Mouse (Mus musculus): ENCODE data around the gene Ankrd65. TPM values are rescaled to one million over a fixed set of nuclear protein-coding genes. Genes with fewer than 3 reads are reported as not detected.
"Not testable (repeated sequence)": the region's sequence is repeated elsewhere in the genome, so short reads cannot be mapped to it uniquely, and the experiment has no call there.

Gene Ankrd65
- polyA plus RNA-seq (2016; fragmentation: Nextera tagmentation; extraction: Ambion mirVana): not detected in 2 replicates

DNA sequence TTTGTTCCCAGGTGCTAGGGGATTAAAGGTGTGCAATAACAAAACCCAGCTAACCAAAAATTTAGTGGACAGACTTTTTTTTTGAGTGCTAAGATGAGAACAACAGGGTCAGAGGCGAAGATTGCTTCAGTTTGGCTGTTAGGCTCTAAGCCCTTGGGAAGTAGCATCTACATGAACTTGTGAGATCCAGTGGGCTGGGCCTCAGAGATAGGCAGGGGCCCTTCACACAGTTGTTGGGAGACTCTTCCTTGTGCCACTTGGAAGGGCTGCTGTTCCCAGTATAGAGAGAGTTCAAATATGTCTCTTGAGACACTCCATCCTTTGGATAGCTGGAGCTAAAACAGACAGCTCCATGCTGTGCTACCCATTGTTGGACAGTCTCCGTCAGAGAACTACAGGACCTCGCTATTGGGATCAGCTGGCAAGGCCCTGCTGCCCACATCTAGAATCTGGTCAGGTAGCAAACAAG, at the start of gene Ankrd65:
Gene Ankrd65 (plus strand): TSS at position 419 of the 469 bp plus-strand sequence.
- Histone ChIP-seq H3K27ac (no peak within 1 kb of the TSS), H3K9me3 (no peaks in the 10 kb centered on the region), H3K9ac (no peak within 1 kb of the TSS), H3K4me1 (0 out of 2 replicates have a peak, but pooled peaks cover 5% of the 10 kb centered on the region), H3K27me3 (peaks cover 16% of the 10 kb centered on the region), H3K36me3 (replicated peaks) (no peaks in the 10 kb centered on the region), H3K4me3 (replicated peaks) (no peak within 1 kb of the TSS), H3K4me2 (no peak within 1 kb of the TSS)
- no peak for ATAC-seq (ENCODE audit: low FRiP score)
- 90% methylated on average over 3 of the region's 3 CpGs for WGBS

DNA sequence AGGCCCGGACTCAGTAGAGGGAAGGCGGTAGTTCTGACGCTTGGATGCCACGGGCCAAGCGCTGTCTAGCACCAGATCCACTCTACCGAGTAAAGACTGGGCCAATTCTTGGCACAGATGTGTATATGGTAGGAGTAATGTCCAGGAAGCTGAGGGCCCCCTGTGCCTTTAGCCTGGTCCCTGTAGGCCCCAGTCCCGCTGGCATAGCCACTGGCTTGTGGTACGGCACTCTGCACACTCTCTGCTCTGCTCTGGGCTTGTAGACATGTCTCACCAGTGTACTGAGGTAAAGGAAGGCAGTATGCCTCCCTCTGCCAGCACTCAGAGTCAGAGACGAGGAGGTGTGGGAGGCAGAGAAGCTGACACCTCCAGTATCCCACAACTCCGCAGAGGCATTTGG, 49.6 kb upstream of the Ankrd65 start:
- H3K4me2 ChIP-seq; H3K4me3 ChIP-seq (replicated peaks); H3K27me3 ChIP-seq; H3K9me3 ChIP-seq; H3K27ac ChIP-seq; ATAC-seq (ENCODE audit: low FRiP score); H3K9ac ChIP-seq: not testable (repeated sequence)
- WGBS: 93% methylated on average over 10 of the region's 10 CpGs
- H3K36me3 ChIP-seq (replicated peaks): peaks cover 62% of the 10 kb centered on the region
- H3K4me1 ChIP-seq: peaks cover 10% of the 10 kb centered on the region

DNA sequence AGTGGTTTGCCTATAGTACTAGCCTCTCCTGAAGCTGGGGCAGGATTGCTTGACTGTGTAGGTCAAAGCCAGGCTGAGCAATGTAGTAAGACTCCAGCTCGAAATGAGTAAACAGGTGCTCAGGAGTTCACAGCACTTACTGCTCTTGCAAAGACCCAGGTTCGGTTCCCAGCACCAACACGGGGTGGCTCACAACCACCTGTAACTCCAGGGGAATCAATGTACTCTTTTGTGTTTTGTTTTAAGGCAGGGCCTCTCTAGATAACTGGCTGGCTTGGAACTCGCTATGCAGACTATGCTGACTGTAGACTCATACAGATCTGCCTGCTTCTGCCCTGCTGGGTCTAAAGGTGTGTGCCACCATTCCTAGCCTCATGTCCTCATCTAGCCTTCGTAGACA, 47.6 kb upstream of the Ankrd65 start:
- Histone ChIP-seq H3K4me3 (replicated peaks) (no peak overlapping the region), H3K4me1 (no peaks in the 10 kb centered on the region), H3K9me3 (no peaks in the 10 kb centered on the region), H3K9ac (no peak overlapping the region), H3K27me3 (no peaks in the 10 kb centered on the region), H3K36me3 (replicated peaks) (peaks cover 80% of the 10 kb centered on the region), H3K4me2 (no peak overlapping the region), H3K27ac (no peak overlapping the region)
- 94% methylated on average over 5 of the region's 5 CpGs for WGBS
- ATAC-seq (ENCODE audit: low FRiP score): no peak

DNA sequence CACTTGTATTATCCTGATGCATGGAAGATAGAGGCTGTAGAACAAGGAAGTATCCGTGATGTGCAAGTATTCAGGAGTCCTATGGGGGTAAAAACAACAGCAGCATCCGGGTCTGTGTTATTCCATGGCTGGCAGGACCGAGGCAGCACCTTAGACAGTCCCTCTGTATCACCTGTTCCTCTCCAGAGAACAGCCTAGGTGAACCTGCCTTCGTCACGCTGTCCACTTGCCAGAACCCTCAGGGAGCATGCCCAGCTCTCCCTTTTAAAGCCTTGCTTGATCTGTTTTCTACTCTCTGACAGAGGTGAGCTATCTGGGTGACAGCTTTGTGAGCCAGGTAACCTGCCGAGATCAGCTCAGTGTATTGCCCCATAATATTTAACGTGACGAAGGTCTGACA, 45.8 kb upstream of the Ankrd65 start:
- 90% methylated on average over 8 of the region's 8 CpGs for WGBS
- H3K9me3 ChIP-seq: no peaks in the 10 kb centered on the region
- H3K9ac ChIP-seq: no peak overlapping the region
- H3K4me2 ChIP-seq: no peak overlapping the region
- H3K4me3 ChIP-seq (replicated peaks): no peak overlapping the region
- H3K27me3 ChIP-seq: no peaks in the 10 kb centered on the region
- ATAC-seq (ENCODE audit: low FRiP score): no peak
- no peaks in the 10 kb centered on the region for H3K4me1 ChIP-seq
- no peak overlapping the region for H3K27ac ChIP-seq
- H3K36me3 ChIP-seq (replicated peaks): peaks cover 95% of the 10 kb centered on the region

DNA sequence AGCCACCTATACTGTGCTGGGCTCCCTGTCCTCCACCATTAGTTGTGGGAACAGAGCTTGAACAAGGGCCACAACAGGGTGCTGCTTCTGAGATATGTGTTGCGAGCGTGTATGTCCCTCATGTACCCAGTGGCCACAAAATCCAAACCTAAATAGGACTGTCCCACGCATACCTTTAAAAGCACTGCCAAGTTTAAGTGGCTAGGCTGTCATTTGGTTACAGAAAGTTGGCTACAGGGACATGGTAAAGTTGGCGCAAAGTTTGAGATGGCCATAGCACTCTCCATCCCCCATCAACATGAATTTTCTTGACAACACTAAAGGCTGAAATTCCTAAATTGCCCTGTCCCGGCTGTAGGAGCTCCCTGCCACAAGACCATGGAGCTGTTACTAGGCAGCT, 45.1 kb upstream of the Ankrd65 start:
- H3K4me3 ChIP-seq (replicated peaks): no peak overlapping the region
- no peaks in the 10 kb centered on the region for H3K4me1 ChIP-seq
- ATAC-seq (ENCODE audit: low FRiP score): no peak
- peaks cover 95% of the 10 kb centered on the region for H3K36me3 ChIP-seq (replicated peaks)
- H3K27me3 ChIP-seq: no peaks in the 10 kb centered on the region
- H3K4me2 ChIP-seq: no peak overlapping the region
- 94% methylated on average over 5 of the region's 5 CpGs for whole genome bisulfite sequencing
- no peak overlapping the region for H3K9ac ChIP-seq
- H3K27ac ChIP-seq: no peak overlapping the region
- H3K9me3 ChIP-seq: no peaks in the 10 kb centered on the region

DNA sequence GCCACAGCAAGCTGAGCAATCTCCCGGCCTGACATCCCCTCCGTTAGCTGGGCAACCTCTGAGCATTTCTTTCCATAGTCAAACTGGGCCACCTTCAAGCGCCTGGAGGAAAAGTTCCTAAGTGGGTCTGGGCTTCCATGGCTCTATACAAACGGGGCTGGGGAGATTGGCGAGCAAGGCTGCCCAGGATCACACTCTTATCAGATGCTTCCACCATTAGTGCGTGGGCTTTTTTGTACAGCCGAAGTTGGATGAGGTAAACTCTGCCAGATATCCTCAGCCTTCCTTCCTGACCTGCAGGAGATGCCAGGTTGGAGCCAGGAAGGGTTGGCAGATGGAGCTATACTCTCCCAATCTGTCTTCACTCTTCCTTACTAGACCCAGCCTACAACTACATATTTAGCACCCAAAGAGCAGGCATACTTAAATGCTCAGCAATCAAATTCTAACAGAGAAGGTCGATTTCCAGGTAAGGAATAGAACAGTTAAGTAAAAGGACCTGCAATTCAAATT, 44.1 kb upstream of the Ankrd65 start:
- no peak overlapping the region for H3K4me2 ChIP-seq
- peaks cover 95% of the 10 kb centered on the region for H3K36me3 ChIP-seq (replicated peaks)
- no peaks in the 10 kb centered on the region for H3K27me3 ChIP-seq
- H3K27ac ChIP-seq: no peak overlapping the region
- ATAC-seq (ENCODE audit: low FRiP score): no peak
- H3K4me3 ChIP-seq (replicated peaks): no peak overlapping the region
- H3K9ac ChIP-seq: no peak overlapping the region
- H3K4me1 ChIP-seq: no peaks in the 10 kb centered on the region
- 85% methylated on average over 8 of the region's 8 CpGs for WGBS
- no peaks in the 10 kb centered on the region for H3K9me3 ChIP-seq

DNA sequence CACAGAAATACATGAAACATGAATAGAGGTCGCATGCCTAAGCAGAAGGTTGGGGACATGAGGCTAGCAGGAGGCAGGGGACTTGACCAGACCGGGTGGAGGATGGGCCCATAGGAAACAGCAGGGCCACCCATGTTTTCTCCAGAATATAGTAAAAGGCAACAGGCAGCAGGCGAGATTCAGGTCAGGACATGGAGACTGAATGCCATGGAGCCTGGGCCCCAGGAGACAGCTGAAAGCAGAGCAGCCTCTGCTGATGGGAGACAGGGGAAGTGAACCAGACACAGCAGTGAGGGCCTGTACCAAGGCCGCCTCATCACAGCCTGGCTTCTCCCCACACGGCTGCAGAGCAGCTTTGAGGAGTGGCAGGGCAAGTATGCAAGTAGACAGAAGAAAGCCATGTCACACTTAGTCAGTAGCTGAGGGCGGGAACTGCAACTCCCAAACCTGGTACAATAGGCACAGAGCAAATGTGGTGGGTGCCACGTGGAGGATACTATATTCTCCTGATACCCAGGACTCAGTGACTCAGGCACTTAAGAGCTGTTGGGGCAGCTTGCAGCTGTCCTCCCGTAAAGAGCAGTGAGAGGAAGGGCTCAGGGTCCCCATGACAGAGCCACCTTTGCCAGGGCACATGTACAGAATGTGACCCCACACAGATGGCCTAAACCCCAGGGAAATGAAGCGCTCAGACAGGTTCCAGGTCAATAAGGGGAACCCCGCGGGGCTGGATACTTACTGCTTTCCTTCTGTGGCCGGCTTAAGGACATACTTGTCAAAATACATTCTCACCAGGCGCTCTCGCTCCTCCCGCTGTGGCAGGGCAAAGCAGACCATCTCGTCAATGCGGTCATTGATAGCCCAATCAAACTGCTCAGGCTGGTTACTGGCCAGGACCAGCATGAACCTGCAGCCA, 43.4 kb upstream of the Ankrd65 start:
- H3K9ac ChIP-seq: no peak overlapping the region
- H3K4me2 ChIP-seq: no peak overlapping the region
- H3K36me3 ChIP-seq (replicated peaks): peaks cover 97% of the 10 kb centered on the region
- H3K4me3 ChIP-seq (replicated peaks): no peak overlapping the region
- no peak overlapping the region for H3K27ac ChIP-seq
- H3K9me3 ChIP-seq: no peaks in the 10 kb centered on the region
- ATAC-seq (ENCODE audit: low FRiP score): no peak
- H3K27me3 ChIP-seq: no peaks in the 10 kb centered on the region
- 86% methylated on average over 17 of the region's 17 CpGs for WGBS
- H3K4me1 ChIP-seq: no peaks in the 10 kb centered on the region

DNA sequence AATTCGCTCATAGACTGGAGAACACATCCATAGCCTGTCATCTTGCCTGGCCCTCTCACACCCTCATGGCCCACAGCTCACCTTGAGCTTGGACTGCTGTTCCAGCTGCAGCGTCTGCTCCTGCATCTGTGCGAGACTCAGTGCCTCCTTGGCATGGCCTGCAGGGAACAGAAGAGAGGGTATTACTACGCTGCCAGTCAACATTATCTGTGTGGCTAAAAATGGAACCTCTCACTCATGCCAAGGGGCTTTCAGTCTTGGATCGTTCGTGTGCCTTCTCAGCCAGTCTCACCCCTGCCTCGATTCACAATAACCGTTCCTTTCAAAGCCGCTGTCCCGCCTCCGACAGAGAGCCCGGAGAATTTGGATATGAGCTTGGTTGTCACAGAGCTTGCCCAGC, 33.2 kb upstream of the Ankrd65 start:
- Histone ChIP-seq H3K4me1 (peaks cover 28% of the 10 kb centered on the region), H3K9ac (no peak overlapping the region), H3K9me3 (no peaks in the 10 kb centered on the region), H3K36me3 (replicated peaks) (peaks cover 51% of the 10 kb centered on the region), H3K27me3 (no peaks in the 10 kb centered on the region), H3K4me3 (replicated peaks) (no peak overlapping the region), H3K4me2 (no peak overlapping the region), H3K27ac (no peak overlapping the region)
- 92% methylated on average over 12 of the region's 12 CpGs for WGBS
- no peak for ATAC-seq (ENCODE audit: low FRiP score)

DNA sequence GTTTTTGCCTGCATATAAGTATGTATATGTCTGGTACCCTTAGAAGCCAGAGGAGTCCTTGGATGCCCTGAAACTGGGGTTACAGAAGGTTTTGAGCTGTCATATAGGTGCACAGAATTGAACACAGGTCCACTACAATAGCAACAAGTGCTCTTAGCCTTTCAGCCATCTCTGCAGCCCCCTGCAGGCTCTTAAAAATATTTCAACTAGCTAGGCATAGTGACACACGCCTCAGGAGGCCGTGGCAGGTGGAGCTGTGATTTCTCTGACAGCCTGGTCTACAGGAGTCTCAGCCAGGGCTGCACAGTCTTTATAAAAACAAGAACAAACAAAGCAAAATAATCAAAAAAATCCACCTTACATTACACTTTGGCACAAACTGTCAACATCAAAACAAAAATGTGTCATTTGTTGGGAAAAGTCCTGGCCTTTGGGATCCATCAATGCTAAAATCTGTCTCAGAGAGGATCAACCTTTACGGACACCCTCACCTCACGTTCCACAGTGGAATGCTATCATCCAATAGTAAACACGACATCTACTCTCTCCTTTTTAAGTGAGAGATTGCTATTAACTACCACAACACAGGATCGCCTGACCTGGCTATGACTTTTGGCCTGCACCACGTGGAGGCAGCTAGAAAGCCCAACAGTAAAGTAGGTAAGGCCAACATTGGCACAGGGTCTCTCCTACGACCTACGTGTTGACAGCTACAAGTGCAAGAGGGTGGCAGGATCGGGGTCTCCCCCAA, 30.2 kb upstream of the Ankrd65 start:
- 3% methylated on average over 10 of the region's 10 CpGs for WGBS
- Histone ChIP-seq H3K9ac (peak overlapping the region; percentile 76), H3K4me3 (replicated peaks) (peak overlapping the region; percentile 87), H3K27me3 (no peaks in the 10 kb centered on the region), H3K4me2 (peak overlapping the region; percentile 98), H3K27ac (no peak overlapping the region), H3K36me3 (replicated peaks) (peaks cover 23% of the 10 kb centered on the region), H3K4me1 (peaks cover 32% of the 10 kb centered on the region), H3K9me3 (no peaks in the 10 kb centered on the region)
- no peak for ATAC-seq (ENCODE audit: low FRiP score)

DNA sequence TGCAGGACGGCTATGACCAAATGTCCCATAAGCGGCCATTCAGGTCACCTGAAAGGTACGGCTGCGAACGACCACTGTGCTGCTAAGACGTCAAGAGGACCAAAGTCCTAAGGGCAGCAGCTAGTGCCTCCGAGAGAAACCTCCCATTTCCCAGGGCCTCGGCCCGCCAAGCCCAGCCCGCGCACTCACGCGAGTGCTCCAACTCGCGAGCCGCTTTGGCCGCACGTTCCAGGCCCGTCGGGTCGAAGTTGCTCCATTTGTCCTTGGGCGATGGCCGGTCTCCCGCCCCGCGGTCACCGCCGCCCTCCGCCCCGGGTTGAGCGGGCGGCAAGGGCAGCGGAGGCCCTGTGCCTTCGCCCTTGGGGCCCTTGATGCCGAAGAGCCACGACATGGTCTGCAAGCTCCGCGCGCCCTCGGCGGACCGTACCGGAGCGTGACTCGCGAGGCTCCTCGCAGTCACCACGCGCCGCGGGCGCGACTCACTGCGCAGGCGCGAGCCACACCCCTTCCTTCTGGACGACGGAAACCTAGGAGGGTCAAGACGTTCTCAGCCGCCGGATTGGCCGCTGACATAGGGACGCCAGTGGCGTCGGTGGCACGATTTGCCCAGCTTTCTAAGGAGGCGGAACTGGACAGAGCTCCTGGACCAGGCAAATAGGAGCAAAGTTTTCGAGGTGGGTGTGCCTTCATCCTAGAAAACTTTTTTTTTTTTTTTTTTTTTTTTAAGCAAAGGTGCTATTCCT, 29.5 kb upstream of the Ankrd65 start, which contains the start of gene Atad3a:
Gene Atad3a (minus strand): TSS at position 481 of the 743 bp plus-strand sequence.
- H3K4me2 ChIP-seq: peak within 1 kb of the TSS; percentile 98
- peak within 1 kb of the TSS; percentile 76 for H3K9ac ChIP-seq
- no peaks in the 10 kb centered on the region for H3K27me3 ChIP-seq
- 2% methylated on average over 67 of the region's 68 CpGs for WGBS
- peak; percentile 96 for ATAC-seq (ENCODE audit: low FRiP score)
- H3K36me3 ChIP-seq (replicated peaks): peaks cover 16% of the 10 kb centered on the region
- H3K27ac ChIP-seq: peak within 1 kb of the TSS; percentile 31; the same call in 1 of the 2 replicates
- H3K4me3 ChIP-seq (replicated peaks): peak within 1 kb of the TSS; percentile 87
- H3K4me1 ChIP-seq: peaks cover 32% of the 10 kb centered on the region
- H3K9me3 ChIP-seq: no peaks in the 10 kb centered on the region

DNA sequence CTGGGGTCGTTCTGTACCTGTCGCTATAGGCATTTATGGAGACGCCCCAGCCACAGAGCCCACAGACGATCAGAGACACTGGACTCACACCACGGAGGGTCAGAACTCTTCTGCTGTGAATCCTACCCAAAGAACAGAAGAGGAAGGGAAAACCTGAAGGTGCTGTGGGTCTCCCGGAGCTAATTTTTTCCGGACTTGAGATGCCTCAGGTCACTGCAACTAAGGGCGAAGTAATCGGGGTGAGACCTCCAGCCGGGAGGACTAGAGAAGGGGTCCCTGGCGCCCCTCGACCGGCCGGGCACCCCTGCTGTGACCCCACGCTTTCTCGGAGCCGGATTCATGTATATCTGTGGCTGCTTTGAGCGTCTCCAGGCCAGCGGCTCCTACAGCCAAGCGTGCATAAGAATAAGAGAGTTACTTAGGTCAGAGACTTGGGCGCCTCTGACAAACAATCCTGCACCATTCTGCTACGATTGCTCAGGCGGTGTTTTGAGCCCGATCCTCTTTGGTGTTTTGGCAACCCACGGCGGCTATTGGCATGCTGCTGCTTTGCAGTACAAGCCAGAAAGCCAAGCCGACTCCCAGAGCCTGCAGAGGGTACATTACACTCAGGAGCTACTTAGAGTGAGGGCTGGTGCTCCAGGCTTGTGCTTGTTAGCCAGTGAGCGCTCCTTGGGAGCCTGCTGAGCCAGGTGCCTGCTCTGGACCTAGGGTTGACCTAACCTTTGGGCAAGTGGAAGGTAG, 28.7 kb upstream of the Ankrd65 start:
- no peaks in the 10 kb centered on the region for H3K27me3 ChIP-seq
- H3K4me3 ChIP-seq (replicated peaks): peak overlapping the region; percentile 87
- peaks cover 8% of the 10 kb centered on the region; the same call in 1 of the 2 replicates for H3K36me3 ChIP-seq (replicated peaks)
- H3K4me1 ChIP-seq: peaks cover 32% of the 10 kb centered on the region
- peak overlapping the region; percentile 98 for H3K4me2 ChIP-seq
- peak overlapping the region; percentile 31; the same call in 1 of the 2 replicates for H3K27ac ChIP-seq
- ATAC-seq (ENCODE audit: low FRiP score): no peak
- WGBS: 3% methylated on average over 28 of the region's 28 CpGs
- peak overlapping the region; percentile 70 for H3K9ac ChIP-seq
- no peaks in the 10 kb centered on the region for H3K9me3 ChIP-seq
